Mouse (Mus musculus): ENCODE data around the gene Aen.

Gene Aen

DNA sequence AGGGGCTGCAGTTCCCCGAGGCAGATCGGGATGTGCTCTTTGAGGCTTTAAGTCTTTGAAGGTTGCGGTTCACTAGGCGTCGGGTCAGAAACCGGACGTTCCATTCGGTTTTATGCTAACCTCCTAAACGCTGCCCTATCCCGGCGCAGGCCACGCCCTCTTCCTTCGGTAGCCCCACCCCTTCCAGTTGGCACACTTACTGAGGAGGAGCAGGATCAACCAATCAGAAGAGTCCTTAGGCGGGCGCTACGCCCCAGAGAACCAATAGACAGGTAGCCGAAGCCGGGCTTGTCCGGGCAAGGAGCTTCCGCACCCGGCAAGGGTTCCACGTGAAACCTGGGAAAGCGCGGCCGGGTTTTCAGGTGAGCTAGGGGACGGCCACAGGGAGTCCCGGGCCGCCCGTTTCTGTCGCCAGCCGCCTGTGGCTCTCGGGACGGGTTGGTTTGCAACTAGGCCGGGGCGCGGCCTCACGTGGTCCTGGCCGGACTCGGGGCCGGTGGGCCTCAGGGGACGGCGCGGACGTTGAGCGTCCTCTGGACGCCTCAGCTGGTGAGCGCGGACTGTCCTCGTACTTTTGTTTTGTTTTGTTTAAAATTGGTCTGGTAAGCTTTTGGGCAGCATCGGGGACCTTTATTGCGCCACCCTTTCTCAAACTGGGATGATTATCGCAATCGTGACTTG lies at the start of gene Aen:
Gene Aen (plus strand): TSS at position 202 of the 681 bp plus-strand sequence.
- peak; percentile 100 for DNase-seq (ENCODE audit: low spot score)

GRCm38 (mm10) chr7:78846066-78846716 lies 49.5 kb upstream of the Aen start:
- no peak for DNase-seq (ENCODE audit: low spot score)

- peak; percentile 93 for DNase-seq (ENCODE audit: low spot score)
These were observed 48.8 kb upstream of the Aen start, which contains the start of gene Det1 for GRCm38 (mm10) chr7:78846737-78847434. Det1 (minus strand) TSS chr7:78847263.

DNA sequence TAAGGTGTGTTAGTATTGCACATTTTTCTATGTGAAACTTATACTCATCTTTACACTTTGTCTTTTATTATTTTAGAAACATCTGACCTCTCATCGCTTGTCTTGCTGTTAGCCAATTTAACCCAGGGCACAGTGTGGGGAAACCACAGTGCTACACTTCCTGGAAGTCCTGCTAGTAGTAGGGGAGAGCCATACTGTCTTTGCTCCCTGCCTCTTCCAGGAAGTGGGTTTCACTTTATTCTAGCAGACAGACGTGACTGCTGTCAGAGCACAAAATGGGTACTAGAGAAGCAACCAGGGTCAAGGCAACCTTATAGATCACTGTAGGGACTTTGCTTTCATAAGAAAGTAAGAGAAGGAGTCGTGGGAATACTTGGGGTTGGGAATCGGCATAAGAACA lies 41.6 kb upstream of the Aen start:
- no peak for DNase-seq (ENCODE audit: low spot score)

DNA sequence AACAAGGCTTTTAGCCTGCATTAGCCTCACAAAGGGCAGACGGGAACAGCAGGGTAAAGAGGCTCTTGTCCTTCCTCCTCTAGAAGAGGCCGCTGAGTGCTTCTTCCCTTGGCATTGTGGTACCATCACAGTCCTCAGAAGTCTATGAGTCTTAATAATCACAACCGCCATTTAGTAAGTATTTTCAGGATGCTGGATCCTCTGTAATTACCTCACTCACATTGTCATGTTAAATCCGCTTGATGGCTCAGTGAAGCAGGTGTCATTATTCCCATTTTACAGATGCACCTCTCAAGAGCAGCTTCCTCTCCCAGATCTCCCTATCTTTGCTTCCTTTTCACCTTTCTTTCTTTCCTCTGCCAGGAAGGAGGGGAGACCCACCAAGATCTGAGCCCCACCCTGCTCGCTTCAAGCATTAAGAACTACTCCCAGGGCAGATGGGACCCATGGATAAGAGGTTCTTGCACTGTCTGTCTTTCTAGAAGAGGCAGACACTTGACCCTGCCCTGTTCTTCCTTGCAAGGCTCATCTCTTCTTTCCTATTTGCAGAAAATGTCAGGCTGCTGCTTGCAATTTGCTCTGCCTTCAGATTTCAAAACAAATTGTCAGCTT lies 40.5 kb upstream of the Aen start:
- DNase-seq (ENCODE audit: low spot score), result no peak

DNA sequence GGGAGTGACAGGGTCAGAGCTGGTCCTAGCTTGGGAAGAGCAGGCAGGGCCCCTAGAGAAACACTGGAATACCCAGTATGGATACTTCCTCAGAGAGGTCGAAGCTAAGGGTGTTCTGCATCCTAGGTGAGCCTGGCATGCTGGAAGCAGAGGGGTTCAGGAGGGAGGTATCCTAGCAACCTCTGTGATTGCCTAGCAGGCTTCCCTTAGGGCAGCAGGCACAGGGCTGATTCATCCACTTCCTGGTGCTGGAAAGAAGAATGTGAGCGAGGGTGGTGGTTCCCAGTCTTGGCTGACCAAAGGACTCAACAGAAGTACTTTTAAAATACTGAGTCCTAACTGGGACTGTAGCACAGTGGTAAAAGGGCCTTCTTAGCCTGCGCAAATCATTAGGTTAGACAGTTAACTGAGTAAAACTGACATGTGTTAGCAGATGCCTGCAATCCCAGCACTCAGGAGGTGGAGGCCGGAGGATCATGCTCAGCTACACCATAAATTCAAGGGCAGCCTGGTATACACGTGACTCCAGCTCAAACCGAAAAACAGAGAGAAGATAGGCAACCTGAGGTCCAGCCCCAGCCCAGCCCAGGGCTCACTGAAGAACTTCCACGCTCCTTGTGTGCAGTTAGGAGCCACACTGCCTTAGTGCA lies 31.7 kb upstream of the Aen start:
- DNase-seq (ENCODE audit: low spot score), result no peak

GRCm38 (mm10) chr7:78864446-78864802 lies 31.2 kb upstream of the Aen start:
- DNase-seq (ENCODE audit: low spot score), result no peak

GRCm38 (mm10) chr7:78865212-78865949 lies 30.3 kb upstream of the Aen start:
- DNase-seq (ENCODE audit: low spot score), result no peak

- no peak for DNase-seq (ENCODE audit: low spot score)
These were observed 26.9 kb upstream of the Aen start for GRCm38 (mm10) chr7:78868731-78869130.

DNA sequence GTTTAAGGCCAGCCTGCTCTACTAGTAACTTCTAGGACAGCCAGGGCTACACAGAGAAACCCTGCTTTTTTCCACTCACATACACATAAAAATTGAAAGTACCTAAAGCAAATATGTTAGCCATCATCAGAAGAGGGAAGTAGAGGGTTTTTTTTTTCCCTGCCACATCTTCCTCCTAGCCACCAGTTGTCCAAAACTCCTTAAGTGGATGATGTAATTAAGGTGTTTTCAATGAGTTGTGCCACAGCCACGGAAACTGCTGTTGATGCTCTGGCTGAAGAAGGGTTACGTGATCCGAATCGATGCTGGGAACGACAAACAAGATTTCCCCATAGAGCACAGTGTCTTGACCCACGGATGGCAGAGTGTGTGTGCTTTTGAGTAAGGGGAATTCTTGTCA lies 23.3 kb upstream of the Aen start:
- no peak for DNase-seq (ENCODE audit: low spot score)

GRCm38 (mm10) chr7:78872831-78873230 lies 22.8 kb upstream of the Aen start:
- DNase-seq (ENCODE audit: low spot score), result no peak

DNA sequence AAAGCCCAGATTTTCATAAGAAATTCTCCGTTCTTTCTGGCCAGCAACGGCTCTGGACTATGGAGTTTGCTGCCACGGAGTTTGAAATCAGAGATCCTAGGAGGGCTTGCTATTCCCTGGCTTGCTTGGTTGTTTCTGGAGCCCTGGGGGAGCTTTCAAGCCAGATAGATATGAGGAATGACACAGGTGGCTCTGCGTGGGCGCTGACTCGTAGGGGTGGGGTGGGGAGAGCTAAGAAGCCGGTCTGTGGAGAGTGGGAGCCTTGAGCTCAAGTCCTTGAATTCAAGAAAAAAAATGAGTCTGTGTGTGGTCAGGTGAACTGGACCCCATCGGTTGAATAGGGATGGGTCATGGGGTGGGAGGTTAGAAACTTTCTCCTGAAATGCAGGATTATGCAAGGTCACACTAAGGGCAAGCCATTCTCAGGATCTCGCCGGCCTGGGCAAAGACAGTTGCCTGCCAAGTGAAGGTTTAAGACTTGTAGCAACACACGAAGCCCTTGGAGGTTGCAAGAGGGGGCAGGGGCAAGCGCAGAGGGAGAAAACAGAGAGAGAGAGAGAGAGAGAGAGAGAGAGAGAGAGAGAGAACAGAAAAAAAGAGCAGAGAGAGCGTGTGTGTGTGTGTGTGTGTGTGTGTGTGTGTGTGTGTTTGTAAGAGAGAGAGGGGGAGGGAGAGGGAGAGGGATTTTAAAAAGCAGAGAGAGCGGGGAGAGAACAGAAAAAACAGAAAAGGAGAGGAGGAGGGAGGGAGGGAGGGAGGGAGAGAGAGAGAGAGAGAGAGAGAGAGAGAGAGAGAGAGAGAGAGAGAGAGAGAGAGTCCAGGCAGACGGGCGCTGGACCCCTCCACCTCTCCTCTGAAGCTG lies 13.8 kb upstream of the Aen start:
- no peak for DNase-seq (ENCODE audit: low spot score)

DNA sequence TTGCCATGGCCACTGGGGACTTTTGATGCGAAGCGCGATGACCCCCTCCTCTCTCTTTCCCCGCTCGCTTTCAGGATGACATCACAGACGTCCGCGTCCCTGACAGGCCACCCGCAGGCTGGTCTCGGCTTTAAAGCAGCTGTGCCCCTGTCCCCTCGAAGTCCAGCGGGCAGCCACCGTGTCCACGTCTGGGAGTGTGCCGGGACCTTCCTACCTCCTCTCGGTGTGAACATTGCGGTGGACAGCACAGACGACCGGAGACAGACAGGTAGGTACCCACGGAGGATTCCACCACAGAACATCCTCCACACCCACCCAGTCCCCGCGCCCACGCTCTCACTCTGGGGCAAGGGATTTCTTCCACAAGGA lies 13.2 kb upstream of the Aen start:
- no peak for DNase-seq (ENCODE audit: low spot score)

DNA sequence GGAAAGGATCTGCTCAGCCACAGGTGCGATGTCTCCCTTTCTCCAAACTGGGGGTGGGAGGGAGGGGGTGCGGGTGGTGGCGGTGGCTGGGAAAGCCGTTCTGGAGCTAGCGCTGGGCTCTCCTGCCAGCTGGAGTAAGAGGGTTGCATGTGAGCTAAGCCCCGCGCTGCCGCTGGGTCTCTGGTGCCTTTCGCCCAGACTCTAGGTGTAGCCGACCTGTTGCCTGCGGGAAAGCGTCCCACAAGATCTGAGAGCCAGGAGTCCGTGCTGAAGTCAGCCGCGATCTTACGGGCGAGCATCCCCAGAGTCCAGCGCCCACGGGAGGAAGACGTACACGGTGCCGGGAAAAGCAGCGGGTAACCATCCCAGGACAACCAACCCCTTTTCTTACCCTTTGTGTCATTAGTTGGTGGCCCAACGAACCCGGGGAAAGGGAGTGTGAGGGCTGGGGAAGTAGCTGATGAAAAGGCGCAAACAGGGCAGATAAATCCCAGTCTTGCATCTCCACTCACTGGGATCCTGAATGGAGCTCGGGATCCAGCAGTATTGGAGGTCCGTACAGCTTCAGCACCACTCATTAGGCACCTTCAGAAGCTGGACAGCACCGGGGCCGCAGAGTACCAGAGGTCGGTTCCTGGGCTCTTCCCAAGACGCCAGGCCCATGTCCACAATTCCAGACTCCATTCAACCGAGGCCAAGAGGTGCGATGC lies 12.5 kb upstream of the Aen start:
- DNase-seq (ENCODE audit: low spot score), result no peak

DNA sequence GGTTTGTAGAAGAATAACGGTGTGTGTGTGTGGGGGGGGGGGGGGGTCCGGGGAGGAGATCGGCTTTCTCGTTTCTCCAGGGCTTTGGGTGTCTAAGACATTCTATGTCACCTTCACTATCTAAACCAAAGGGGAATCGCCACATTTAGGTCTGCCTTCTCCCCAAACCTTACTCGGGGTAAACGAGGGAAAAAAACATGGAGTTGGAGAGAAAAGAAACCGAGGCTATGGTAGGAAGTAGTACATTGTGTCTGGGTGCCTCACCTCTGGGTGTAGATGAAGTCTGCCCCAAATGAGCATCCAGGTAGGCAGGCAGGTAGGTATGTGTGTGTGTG lies 12.0 kb upstream of the Aen start:
- no peak for DNase-seq (ENCODE audit: low spot score)

DNA sequence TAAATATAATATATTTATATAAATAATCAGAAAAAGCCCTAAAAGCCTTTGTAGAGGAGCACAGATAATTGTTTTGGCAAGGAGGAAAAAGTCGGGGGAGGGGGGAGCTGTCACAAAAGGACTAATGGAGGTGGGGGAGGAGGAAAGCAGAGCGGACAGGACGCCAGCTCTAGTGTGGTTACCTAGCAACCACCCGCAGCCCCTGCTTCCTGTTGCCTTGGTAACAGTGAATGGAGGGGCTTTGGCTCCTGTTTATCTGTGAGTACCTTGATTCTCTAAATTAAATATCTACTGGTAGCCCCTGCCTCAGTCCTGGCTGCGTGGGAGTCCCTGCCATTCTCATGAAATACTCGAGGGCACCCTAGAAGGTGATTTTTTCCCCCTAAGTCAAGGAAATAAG lies 11.5 kb upstream of the Aen start:
- no peak for DNase-seq (ENCODE audit: low spot score)

GRCm38 (mm10) chr7:78885404-78885803 lies 10.2 kb upstream of the Aen start:
- DNase-seq (ENCODE audit: low spot score), result no peak

DNA sequence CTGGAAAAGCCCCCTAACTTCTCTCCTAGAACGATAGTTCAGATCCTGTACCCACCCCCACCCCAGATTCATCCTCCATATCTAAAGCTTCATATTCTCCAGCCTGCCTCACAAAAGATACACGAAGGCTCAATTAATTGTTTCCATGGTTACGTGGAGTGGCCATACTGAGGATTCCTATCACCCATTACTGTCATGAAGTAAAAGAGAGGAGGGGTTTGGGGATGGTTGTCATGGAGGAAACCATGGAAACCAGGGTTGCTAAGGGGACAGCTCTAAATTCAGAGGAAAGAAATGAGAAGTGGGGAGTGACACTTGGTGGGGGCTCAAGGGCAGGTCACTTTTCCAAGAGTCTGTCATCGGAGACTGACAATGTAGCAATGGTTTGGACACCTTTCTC lies 9.2 kb upstream of the Aen start:
- DNase-seq (ENCODE audit: low spot score), result no peak

GRCm38 (mm10) chr7:78887431-78887842 lies 8.2 kb upstream of the Aen start:
- DNase-seq (ENCODE audit: low spot score), result no peak

DNA sequence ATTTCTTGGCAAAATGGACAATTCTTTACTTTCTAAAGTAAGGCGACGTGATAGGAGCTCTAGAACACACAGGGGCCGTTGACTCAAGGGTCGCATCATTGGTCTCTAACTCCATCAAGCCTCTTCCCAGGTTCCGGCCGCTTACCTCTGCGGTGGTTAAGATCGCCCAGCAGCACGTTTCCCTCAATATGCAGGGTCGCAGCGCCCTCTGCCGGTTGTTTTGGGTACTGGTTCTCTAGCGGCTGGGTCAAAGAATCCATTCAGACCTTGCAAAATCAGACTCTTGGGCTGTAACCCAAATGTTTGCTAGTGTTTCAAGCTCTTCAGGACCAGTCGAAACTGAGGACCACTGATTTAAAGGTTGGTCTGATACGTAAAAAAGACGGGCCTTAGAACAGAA lies 5.0 kb upstream of the Aen start:
- peak; percentile 97 for DNase-seq (ENCODE audit: low spot score)
